Mouse (Mus musculus) macrophage (primary cell): ENCODE results near the gene Igfbpl1. TPM values are rescaled to one million over a fixed set of nuclear protein-coding genes. Genes with fewer than 3 reads are reported as not detected.

Experiments
- H3K27ac ChIP-seq: fragments of 350-480 bp; formaldehyde crosslinking; 2 replicates; pipeline ENCODE4 v1.9.0; 2021
- H3K36me3 ChIP-seq: fragments of 350-480 bp; formaldehyde crosslinking; 2 replicates; pipeline ENCODE4 v1.9.0; 2021; ENCODE audit errors: inconsistent target
- H3K4me3 ChIP-seq: fragments of 350-480 bp; formaldehyde crosslinking; 2 replicates; pipeline ENCODE4 v1.9.0; 2021; ENCODE audit errors: inconsistent target
- H3K79me2 ChIP-seq: fragments of 350-480 bp; formaldehyde crosslinking; 2 replicates; pipeline ENCODE4 v1.9.0; 2021; ENCODE audit errors: inconsistent target
- WGBS: methylation state at CpG from one replicate; pipeline ENCODE4 v1.1.7; 2026; ENCODE audit warnings: inconsistent platforms; ENCODE audit not compliant: missing documents; 5-methylcytosine and 5-hydroxymethylcytosine counted together
- polyA plus RNA-seq: library from polyadenylated mRNA; stranded (reverse); fragments of 250-400 nt; gene quantifications from 3 replicates; pipeline ENCODE4 v1.2.4, GENCODE M21; 2018; ENCODE audit warnings: inconsistent platforms
- total RNA-seq, 78 experiments: library from RNA; depleted of rRNA; stranded (reverse); fragments of 250-400 nt; gene quantifications; 1 replicate in 9 of 78; 2 replicates in 24 of 78; 3 replicates in 43 of 78; 4 replicates in 2 of 78; pipeline ENCODE4 v1.2.4; 2018; ENCODE audit warnings: inconsistent platforms in 56 of 78

Igfbpl1 gene
- total RNA-seq (2018; cell fraction: chromatin; rRNA removed) = not detected
- total RNA-seq (2018; cell fraction: cytosol; rRNA removed) = not detected
- not detected for total RNA-seq (2018; cell fraction: nucleus; rRNA removed)
- not detected in 3 replicates for polyA plus RNA-seq

GRCm38 (mm10) chr4:45826275-45827040, at the start of gene Igfbpl1:
Gene Igfbpl1, minus strand, starts transcription at chr4:45826923.
- Histone ChIP-seq H3K4me3 (no peak within 1 kb of the TSS), H3K27ac (no peak within 1 kb of the TSS), H3K36me3 (no peaks in the 10 kb centered on the region), H3K79me2 (no peaks in the 10 kb centered on the region)
- WGBS = 3% methylated on average over 63 of the region's 91 CpGs

- Histone ChIP-seq H3K79me2 (no peaks in the 10 kb centered on the region), H3K4me3 (no peak overlapping the region), H3K36me3 (no peaks in the 10 kb centered on the region; the same call in 1 of the 2 replicates), H3K27ac (no peak overlapping the region)
- 90% methylated on average over 2 of the region's 2 CpGs for WGBS
Observed at GRCm38 (mm10) chr4:45872147-45872546, 45.4 kb upstream of the Igfbpl1 start.

DNA sequence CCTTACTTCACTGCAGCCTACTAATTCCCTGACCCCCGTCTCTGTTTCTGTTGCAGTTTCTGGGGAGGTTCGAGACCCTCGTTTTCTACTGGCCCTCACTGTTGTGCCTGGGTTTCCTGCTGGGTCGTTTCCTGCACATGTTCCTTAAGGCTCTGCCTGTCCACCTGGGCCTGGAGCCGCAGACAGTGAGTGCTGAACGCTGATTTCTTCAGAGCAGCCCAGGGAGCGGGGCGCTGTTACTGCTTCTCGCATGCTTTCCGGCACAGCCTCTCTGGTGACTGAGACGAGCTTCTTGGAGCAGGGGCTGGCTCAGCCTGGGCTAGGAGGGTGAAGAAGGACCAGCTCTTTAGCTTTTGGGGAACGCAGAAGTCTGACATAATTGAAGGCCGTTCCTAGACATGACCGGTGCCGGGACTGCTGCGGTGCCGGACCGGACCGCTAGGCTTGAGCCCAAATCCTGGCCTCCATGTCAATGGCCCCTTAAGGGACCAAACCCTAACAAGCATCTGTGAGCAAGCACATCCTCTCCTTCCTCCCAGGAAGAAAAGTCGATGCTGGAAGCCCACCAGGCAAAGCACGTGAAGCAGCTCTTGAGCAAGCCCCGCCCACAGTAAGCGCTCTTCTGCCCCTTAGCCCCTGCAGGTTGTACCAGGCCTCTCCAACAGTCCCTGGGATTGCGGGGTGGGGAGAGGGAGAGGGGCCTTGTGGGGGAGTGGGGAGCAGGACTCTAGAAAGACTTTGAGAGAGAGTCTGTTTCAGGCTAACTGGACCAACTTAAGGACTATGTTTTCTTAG, 42.5 kb upstream of the Igfbpl1 start:
- Histone ChIP-seq H3K36me3 (no peaks in the 10 kb centered on the region), H3K79me2 (no peaks in the 10 kb centered on the region), H3K27ac (no peak overlapping the region), H3K4me3 (no peak overlapping the region)
- WGBS = 70% methylated on average over 24 of the region's 24 CpGs

- Histone ChIP-seq H3K27ac (no peak overlapping the region), H3K36me3 (no peaks in the 10 kb centered on the region), H3K4me3 (no peak overlapping the region), H3K79me2 (no peaks in the 10 kb centered on the region)
- 99% methylated on average over 8 of the region's 8 CpGs for WGBS
Observed at GRCm38 (mm10) chr4:45867416-45867815, 40.7 kb upstream of the Igfbpl1 start.

GRCm38 (mm10) chr4:45861160-45861559, 34.4 kb upstream of the Igfbpl1 start:
- Histone ChIP-seq H3K79me2 (no peaks in the 10 kb centered on the region), H3K36me3 (no peaks in the 10 kb centered on the region), H3K27ac (no peak overlapping the region), H3K4me3 (no peak overlapping the region)
- WGBS = 63% methylated on average over 5 of the region's 5 CpGs

DNA sequence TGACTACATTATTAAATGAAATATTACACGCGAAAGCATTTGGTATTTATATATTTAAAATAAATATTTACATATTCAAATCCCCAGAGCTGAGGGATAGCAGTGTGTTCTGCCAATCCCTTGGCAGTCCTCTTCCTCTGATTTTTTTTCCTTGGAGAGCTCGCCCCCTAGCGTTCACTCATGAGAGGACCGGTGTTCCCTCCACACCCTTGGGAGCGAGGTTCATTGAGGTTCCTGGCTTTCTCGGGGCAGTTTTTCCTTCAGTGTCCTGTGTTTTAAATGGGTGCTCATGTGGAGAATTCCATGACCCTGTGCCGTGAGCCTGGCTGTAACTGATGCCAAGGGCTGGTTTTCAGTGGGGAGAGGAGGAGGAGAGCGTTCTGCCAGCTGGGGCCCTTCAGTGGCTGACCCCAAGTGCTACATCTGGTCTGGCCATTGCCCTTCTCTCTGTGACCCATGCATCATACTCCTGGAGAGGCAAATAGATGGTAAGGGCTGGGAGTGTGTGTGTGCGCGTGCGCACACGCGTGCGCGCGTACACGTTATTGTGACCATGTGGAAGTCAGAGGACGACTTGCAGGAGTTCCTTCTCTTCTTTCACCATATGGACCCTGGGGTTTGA, 29.2 kb upstream of the Igfbpl1 start:
- Histone ChIP-seq H3K36me3 (no peaks in the 10 kb centered on the region), H3K79me2 (no peaks in the 10 kb centered on the region), H3K27ac (no peak overlapping the region), H3K4me3 (no peak overlapping the region)
- WGBS = 37% methylated on average over 11 of the region's 19 CpGs

DNA sequence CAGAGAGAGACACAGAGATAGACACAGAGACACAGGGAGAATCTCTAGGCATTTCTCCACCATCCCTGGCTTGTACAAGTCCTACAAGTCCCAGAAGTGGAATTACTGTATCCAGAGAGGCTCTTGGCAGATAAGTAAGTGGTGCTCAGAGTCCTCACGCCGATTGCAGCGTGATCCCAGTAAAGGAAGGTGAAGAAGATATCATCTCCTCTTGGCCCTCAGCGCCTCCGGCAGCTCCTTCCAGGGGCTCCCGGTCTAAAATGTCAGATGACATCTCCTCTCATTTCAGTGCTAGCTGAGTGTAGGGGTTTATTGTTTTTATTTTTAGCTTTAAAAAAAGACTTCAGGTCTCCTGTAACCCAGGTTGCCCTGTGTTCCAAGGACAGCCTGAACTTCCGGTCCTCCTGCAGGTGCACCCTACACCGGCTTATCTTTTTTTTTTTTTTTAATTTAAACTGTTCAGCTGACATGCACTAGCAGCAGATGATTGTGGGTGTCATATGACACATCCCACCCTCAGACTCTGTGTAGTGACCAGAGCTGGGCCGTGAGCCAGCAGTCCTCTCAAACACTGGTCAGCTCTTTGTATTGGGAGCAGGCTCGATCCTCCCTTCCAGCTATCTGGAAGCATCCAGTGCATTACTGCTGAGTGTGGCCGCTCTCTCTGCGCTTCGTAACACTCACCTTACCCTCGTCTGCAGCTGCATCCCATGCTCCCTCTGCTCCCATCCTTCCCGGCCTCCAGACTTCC, 26.9 kb upstream of the Igfbpl1 start:
- Histone ChIP-seq H3K27ac (no peak overlapping the region), H3K79me2 (no peaks in the 10 kb centered on the region), H3K36me3 (no peaks in the 10 kb centered on the region), H3K4me3 (no peak overlapping the region)
- WGBS = 96% methylated on average over 14 of the region's 15 CpGs

DNA sequence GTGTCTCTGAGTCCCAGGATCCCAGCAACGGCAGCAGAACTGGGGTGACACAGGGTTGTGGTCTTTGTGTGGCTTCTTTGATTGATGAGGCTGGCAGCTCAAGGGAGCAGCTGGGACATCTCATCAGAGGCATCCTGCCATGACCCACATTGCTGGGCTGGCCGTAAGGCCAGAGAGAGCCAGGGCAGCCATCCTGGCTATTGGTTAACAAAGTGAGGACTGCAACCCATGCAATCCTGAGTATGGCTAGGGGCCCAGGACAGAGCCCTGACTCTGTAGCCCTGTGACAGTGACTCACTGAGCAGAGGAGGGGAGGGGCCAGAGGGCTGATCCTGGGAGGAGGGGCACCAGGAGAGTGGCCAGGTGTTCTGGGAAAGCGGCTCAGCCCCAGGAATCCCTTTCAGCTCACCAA, 24.9 kb upstream of the Igfbpl1 start:
- Histone ChIP-seq H3K79me2 (no peaks in the 10 kb centered on the region), H3K27ac (peak overlapping the region; percentile 83), H3K4me3 (no peak overlapping the region), H3K36me3 (no peaks in the 10 kb centered on the region)
- 73% methylated on average over 3 of the region's 3 CpGs for WGBS

- Histone ChIP-seq H3K4me3 (no peak overlapping the region), H3K27ac (peak overlapping the region; percentile 83), H3K79me2 (no peaks in the 10 kb centered on the region), H3K36me3 (no peaks in the 10 kb centered on the region)
- 36% methylated on average over 1 of the region's 1 CpGs for WGBS
Observed at GRCm38 (mm10) chr4:45849419-45849818, 22.7 kb upstream of the Igfbpl1 start.

DNA sequence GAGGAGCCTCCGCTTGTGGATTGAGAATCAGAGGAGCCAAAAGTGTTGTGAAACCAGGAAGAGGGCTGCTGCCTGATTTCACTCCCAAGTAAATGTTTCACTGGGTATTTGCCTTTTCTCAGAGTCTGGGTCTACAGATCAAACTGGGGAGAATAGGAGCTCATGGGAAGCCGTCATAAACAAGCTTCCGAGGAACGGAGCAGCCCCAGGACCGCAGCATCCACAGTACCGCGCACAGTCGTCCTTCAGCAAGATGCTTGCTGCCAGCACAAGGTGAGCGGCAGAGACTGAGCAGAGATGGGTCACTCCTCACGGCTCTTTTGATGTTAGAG, 22.1 kb upstream of the Igfbpl1 start:
- H3K36me3 ChIP-seq = no peaks in the 10 kb centered on the region
- H3K4me3 ChIP-seq = no peak overlapping the region
- H3K79me2 ChIP-seq = no peaks in the 10 kb centered on the region
- H3K27ac ChIP-seq = peak overlapping the region; percentile 83
- WGBS = 47% methylated on average over 10 of the region's 10 CpGs

- Histone ChIP-seq H3K4me3 (no peak within 1 kb of the TSS), H3K27ac (peak within 1 kb of the TSS; percentile 83), H3K36me3 (no peaks in the 10 kb centered on the region), H3K79me2 (no peaks in the 10 kb centered on the region)
- 41% methylated on average over 9 of the region's 10 CpGs for WGBS
Observed at GRCm38 (mm10) chr4:45848109-45848824, 21.5 kb upstream of the Igfbpl1 start, which contains the start of gene Stra6l. Gene Stra6l, plus strand, starts transcription at chr4:45848664.

GRCm38 (mm10) chr4:45846263-45846662, 19.5 kb upstream of the Igfbpl1 start:
- no peaks in the 10 kb centered on the region for H3K36me3 ChIP-seq
- no peak overlapping the region for H3K27ac ChIP-seq
- no peaks in the 10 kb centered on the region for H3K79me2 ChIP-seq
- 89% methylated on average over 2 of the region's 2 CpGs for WGBS
- H3K4me3 ChIP-seq = no peak overlapping the region

GRCm38 (mm10) chr4:45844355-45844754, 17.6 kb upstream of the Igfbpl1 start:
- Histone ChIP-seq H3K36me3 (no peaks in the 10 kb centered on the region), H3K4me3 (no peak overlapping the region), H3K79me2 (no peaks in the 10 kb centered on the region), H3K27ac (no peak overlapping the region)
- 53% methylated on average over 14 of the region's 14 CpGs for WGBS

GRCm38 (mm10) chr4:45833461-45833860, 6.7 kb upstream of the Igfbpl1 start:
- Histone ChIP-seq H3K4me3 (no peak overlapping the region), H3K27ac (no peak overlapping the region), H3K36me3 (no peaks in the 10 kb centered on the region), H3K79me2 (no peaks in the 10 kb centered on the region)
- WGBS = 71% methylated on average over 4 of the region's 5 CpGs
